Mouse (Mus musculus): ENCODE data around the gene Slc9a9.
A peak's percentile ranks its signal among the peaks of the same experiment; 100 is the strongest.

Gene Slc9a9

GRCm38 (mm10) chr9:94840972-94841371 lies 171.3 kb downstream of the Slc9a9 start:
- no peak for DNase-seq

DNA sequence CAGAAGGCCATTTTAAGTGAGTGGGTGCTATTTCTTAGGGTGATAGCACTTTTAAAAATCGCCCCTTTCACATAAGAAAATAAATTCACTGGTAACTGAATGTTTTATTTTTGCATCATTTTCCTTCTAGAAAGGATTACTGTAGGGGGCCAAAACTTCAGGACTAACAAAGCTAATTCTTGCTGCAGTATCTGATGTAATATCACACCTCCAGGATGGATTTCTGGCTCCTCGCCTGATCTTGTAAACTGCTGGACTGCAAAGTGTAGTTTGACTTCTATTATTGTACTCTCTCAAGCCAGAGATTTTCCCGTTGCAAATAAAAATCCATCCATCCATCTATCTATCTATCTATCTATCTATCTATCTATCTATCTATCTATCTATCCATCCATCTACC lies 174.5 kb downstream of the Slc9a9 start:
- DNase-seq: no peak

GRCm38 (mm10) chr9:94847624-94848023 lies 177.9 kb downstream of the Slc9a9 start:
- no peak for DNase-seq

GRCm38 (mm10) chr9:94851550-94851949 lies 181.8 kb downstream of the Slc9a9 start:
- DNase-seq: no peak

GRCm38 (mm10) chr9:94856093-94856492 lies 186.4 kb downstream of the Slc9a9 start:
- DNase-seq: no peak

DNA sequence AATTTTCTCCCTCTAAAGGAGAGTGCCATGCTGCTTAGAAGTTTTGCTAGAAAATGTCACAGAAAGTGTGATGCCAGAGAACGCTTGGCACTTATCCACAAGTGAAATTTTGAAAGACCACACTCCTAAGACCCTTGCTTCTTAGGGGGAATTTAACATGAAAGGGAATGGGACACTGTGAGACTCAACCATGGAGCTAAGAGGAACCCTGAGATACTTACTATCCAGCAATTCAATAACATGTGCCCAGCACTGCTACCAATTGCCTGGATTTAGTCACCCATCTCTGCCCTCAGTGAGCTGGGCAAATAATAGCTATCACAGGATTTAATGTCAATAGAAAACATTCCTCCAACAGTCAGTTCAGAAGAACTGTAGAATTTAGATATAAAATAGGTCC lies 198.8 kb downstream of the Slc9a9 start:
- DNase-seq: no peak

GRCm38 (mm10) chr9:94869023-94869799 lies 199.5 kb downstream of the Slc9a9 start:
- DNase-seq: no peak

DNA sequence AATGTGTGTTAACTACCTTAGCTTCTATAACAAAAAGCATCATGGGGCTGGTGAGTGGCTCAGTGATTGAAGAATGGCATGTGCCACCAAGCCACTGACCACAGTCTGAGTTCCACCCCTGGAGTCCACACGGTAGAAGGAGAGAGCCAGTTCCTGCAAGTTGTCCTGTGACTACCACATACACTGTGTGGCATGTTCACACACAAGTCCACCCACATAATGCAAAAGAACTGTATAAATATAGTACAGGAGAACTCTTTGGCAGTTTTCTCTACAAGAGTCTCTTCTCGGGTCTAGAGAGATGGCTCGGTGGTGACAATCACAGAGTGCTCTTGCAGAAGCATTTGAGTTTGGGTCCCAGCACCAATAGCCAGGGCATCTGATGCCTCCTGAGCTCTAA lies 212.8 kb downstream of the Slc9a9 start:
- no peak for DNase-seq

DNA sequence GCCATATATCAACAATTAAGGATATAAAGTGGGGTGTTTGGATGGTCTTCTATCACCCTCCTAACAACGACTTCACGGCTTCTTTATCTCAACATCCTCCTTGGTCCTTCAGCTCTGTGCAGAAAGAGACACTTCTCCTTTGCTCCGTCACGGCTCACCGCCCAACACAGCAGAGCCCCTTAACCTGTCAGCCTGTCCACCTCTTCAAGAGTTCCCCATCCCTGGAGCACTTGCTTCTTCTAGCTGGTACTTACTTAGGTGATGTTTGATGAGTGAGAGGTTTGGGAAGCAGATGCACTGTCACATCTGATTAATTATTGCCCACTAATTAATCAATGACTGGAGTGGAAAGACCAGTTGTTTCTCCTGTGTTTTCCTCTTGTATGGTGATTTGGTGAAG lies 213.7 kb downstream of the Slc9a9 start:
- no peak for DNase-seq

GRCm38 (mm10) chr9:94885151-94885550 lies 215.4 kb downstream of the Slc9a9 start:
- no peak for DNase-seq

DNA sequence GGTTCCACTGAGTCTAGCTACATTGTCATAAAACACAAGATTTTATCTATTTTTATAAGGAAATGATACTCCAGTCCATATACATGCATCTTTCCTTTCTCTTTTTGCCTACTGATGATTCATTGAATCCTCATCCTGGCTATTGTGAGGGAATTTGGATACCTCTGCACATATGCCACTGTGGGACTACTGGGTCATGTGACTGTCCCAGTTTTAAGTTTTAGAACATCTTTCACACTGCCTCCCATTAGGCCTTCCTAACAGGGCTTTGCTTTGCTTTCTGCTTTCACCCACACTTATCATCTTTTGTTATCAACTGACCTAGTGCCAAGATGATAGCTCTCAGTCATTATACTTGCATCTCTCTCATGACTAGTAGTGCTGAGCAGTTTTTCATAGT lies 219.9 kb downstream of the Slc9a9 start:
- DNase-seq: no peak

- no peak for DNase-seq
Observed at GRCm38 (mm10) chr9:94895882-94896281, 226.2 kb downstream of the Slc9a9 start.

DNA sequence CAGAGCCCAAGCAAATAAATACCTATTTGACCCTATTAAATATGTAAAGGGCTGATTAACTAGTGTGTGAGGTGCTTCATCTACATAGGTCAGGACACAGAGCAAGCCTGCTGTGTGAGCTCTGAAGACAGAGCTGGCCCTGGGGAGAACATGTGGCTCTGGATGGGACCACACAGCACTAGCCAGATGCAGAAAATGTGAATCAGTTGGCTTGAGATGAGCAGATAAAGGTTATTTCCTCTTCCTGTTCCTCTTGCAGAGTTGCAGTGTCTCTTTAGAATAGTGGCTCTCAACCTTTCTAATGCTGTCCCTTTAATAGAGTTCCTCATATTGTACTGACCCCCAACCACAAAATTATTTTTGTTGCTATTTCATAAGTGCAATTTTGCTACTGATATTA lies 234.5 kb downstream of the Slc9a9 start:
- DNase-seq: no peak

GRCm38 (mm10) chr9:94907020-94907610 lies 237.4 kb downstream of the Slc9a9 start:
- DNase-seq: peak; percentile 18 to 41

DNA sequence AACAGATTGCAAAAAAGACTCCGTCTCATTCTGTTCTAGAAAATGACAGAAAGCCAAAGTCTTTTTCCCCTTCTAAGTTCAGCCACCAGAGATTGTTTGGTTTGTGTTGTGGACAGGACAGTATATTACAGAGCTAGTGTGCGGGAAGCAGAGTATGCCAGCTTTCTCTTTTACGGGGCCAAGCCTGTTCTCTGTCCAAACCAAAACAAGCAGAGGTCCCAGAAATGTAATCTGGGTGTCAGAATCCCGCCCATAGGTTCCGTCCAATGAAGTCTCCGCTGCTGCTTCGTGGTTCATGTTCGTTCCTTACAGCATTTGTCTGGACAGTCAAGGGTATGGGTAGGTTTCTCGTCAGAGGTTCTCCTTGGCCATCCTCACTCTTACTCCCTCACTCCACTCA lies 242.4 kb downstream of the Slc9a9 start:
- no peak for DNase-seq

GRCm38 (mm10) chr9:94922062-94922461 lies 252.4 kb downstream of the Slc9a9 start:
- DNase-seq: no peak

- DNase-seq: no peak
Observed at GRCm38 (mm10) chr9:94925845-94926244, 256.1 kb downstream of the Slc9a9 start.

GRCm38 (mm10) chr9:94927101-94927500 lies 257.4 kb downstream of the Slc9a9 start:
- no peak for DNase-seq

DNA sequence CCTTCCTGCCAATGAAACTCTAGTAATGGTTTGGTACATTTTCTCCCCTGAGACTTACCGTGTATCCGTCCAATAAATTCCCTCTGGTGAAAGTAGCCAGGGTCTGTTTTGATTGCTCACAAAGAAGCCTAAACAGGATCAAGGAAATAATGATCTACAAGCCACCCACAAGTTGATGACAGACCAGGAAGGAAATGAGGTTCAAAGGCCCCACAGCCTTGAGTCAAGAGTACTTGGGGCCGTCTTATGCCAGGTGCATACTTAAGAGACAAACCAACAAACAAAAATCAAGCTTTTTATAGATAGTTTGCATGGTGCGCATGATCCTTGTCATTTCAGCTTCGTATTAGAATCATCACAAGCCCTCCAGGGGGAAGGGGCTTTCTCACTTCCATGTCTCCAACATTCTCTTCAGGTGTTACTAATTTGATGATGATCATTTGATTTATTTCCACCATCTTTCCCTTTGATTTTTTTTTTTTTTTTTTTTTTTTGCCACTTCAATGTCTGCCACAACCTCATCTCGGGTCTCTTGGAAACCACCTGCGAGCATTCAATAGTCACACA lies 275.9 kb downstream of the Slc9a9 start:
- no peak for DNase-seq

DNA sequence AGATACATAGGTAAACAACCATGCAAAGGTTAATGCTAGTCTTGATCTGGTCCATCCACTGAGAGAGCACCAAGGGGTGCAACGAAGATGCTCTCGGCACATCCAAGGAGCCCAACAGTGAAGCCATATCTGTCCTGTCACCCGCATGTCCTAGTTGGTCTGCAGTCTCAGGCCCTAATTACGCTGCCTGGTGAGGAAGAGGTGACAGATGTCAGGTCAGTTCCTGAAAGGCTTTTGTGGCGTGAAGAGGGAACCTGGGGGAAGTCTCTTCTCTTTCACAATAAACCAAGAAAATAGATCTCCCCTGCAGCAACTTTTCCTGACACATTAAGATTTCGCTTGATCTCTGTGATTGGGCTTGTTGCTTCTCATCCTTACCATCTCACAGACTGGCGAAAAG lies 277.5 kb downstream of the Slc9a9 start:
- no peak for DNase-seq

- DNase-seq: no peak
Observed at GRCm38 (mm10) chr9:94950676-94951075, 281.0 kb downstream of the Slc9a9 start.

- no peak for DNase-seq
Observed at GRCm38 (mm10) chr9:94955645-94956044, 285.9 kb downstream of the Slc9a9 start.

DNA sequence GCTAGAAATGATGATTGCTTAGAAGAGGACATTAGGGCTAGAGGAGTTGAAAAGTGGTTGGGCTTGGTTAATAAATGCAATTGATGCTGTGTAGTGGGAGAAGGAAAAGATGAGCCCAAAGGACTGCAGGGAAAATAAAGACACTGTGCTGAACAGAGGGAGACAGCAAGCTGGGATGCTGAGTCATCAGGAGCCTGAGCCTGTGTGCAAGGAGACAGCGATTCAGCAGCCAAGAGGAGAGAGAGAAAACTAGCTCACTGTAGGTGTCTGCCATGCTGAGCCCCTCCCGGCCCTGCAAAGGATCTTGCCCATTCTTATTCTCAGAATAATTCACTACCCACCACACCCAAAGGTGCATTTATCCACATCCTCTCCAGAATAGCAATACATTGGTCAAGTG lies 288.7 kb downstream of the Slc9a9 start:
- DNase-seq: no peak

- no peak for DNase-seq
Observed at GRCm38 (mm10) chr9:94968596-94969120, 298.9 kb downstream of the Slc9a9 start.

Measured in cerebellum, postnatal 36 days (tissue).